Mouse (Mus musculus): ENCODE results near the gene Nudt9. TPM values are rescaled to one million over a fixed set of nuclear protein-coding genes. Genes with fewer than 3 reads are reported as not detected.

Gene Nudt9
- polyA plus RNA-seq, 1 experiment from 2014 or later, result 61.7 TPM

DNA sequence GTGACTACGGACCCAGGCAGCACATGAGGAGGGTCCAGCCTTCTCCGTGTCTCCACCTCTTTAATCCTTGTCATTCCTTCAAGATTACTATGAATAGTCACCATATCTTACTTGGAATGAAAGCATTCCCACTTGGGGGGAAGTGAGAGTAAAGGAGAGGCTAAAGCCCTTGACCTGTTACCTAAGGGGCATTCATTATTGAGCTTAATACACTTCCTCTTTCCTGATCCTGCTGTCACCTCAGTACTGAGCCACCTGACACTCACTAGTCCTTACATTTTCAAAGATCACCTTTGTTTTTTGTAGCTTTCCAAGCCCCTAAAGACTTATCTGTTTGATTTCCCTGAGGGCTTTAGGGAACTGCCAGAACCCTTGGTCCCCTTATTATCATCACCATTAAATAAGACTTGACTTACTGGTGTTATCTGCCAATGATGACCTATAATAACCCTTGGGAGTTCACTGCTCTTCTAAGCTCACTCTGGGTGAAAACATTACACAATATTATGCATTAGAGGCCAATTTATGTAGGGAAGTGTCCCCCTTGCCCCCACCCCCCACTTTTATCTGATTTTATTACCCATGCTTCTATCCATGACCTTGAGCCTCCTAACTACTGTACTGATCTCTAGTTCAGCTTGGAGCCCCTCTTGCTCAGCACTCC, 13.5 kb upstream of the Nudt9 start:
- WGBS, result 76% methylated on average over 2 of the region's 2 CpGs

DNA sequence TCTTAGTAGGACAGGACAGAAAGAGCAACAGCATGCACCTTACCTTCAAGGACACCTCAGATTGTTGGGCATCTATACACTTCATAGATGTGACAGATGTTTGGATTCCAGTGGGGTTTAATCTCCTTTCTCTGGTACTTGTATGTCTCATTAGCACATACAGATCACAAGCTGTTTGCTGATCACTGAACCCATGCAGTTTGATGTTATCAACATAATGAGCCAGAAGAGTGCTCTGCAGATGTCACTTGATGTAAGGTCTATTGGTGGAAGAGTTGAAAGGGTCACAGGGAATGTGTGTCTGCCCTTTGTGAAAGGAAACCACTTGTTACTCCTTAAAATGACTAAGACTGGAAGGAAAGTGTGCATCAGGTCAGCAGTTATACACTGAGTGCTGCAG, 11.0 kb upstream of the Nudt9 start:
- no peak overlapping the region for H3K4me3 ChIP-seq (replicated peaks; ENCODE audit: low read length)
- no peaks in the 10 kb centered on the region for H3K36me3 ChIP-seq (ENCODE audit: control insufficient read depth, insufficient read depth, low read length)
- ATAC-seq (ENCODE audit: insufficient read depth, low FRiP score), result no peak
- no peak overlapping the region for H3K4me2 ChIP-seq (ENCODE audit: low read depth, low read length)
- no peak overlapping the region for H3K27ac ChIP-seq (ENCODE audit: low read length)
- H3K4me1 ChIP-seq (ENCODE audit: control insufficient read depth, insufficient read depth, low read length), result no peaks in the 10 kb centered on the region
- no peaks in the 10 kb centered on the region for H3K9me3 ChIP-seq (replicated peaks; ENCODE audit: control insufficient read depth, low read length)
- H3K27me3 ChIP-seq (ENCODE audit: control insufficient read depth, insufficient read depth, low read length), result no peaks in the 10 kb centered on the region
- H3K9ac ChIP-seq (ENCODE audit: low read length), result no peak overlapping the region

More for the DNA sequence above, 13.5 kb upstream of the Nudt9 start:
- H3K27ac ChIP-seq (ENCODE audit: low read length), result no peak overlapping the region
- H3K4me1 ChIP-seq (ENCODE audit: control insufficient read depth, insufficient read depth, low read length), result no peaks in the 10 kb centered on the region
- ATAC-seq (ENCODE audit: insufficient read depth, low FRiP score), result no peak
- no peak overlapping the region for H3K4me3 ChIP-seq (replicated peaks; ENCODE audit: low read length)
- H3K36me3 ChIP-seq (ENCODE audit: control insufficient read depth, insufficient read depth, low read length), result no peaks in the 10 kb centered on the region
- H3K27me3 ChIP-seq (ENCODE audit: control insufficient read depth, insufficient read depth, low read length), result no peaks in the 10 kb centered on the region
- H3K4me2 ChIP-seq (ENCODE audit: low read depth, low read length), result no peak overlapping the region
- H3K9ac ChIP-seq (ENCODE audit: low read length), result no peak overlapping the region
- H3K9me3 ChIP-seq (replicated peaks; ENCODE audit: control insufficient read depth, low read length), result no peaks in the 10 kb centered on the region

DNA sequence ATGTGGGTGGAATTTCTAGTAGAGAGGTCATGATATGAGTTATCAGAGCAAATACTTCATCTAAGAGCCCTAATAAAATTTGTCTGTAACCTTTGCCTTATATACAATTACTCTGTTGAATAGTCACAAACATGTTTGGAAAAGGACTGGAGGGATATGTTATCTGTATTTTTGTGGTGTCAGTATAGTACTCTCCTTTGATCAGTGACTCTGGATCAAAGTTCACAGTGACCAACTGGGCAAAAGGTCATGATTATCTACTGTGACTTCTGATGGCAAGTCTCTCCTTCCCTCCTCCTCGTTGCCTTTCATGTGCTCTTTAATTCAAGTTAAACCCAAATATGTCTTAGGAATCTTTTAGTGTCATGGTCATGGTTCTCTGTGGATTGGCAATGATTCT, 10.3 kb upstream of the Nudt9 start:
- Histone ChIP-seq H3K4me1 (ENCODE audit: control insufficient read depth, insufficient read depth, low read length) (no peaks in the 10 kb centered on the region), H3K9ac (ENCODE audit: low read length) (no peak overlapping the region), H3K9me3 (replicated peaks; ENCODE audit: control insufficient read depth, low read length) (no peaks in the 10 kb centered on the region), H3K27ac (ENCODE audit: low read length) (no peak overlapping the region), H3K36me3 (ENCODE audit: control insufficient read depth, insufficient read depth, low read length) (no peaks in the 10 kb centered on the region), H3K27me3 (ENCODE audit: control insufficient read depth, insufficient read depth, low read length) (no peaks in the 10 kb centered on the region), H3K4me3 (replicated peaks; ENCODE audit: low read length) (no peak overlapping the region), H3K4me2 (ENCODE audit: low read depth, low read length) (no peak overlapping the region)
- 48% methylated on average over 1 of the region's 1 CpGs for WGBS
- no peak for ATAC-seq (ENCODE audit: insufficient read depth, low FRiP score)

DNA sequence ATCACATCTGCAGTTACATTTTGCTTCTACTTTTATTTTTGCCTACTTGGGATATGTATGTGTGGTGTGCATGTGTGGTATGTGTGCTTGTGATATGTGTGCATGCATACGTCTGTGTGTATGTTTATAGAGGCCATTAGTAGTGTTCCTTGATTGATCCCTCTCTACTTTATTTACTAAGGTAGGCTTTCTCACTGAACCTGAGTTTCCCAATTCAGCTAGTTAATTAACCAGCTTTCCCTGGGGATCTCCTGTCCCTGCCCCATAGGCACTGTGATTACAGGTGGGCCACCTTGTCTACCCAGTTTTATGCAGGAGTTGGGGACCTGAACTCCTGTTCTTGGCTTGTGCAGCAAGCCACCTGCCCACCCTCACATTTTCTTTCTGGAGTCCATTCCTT, 9.4 kb upstream of the Nudt9 start:
- H3K9me3 ChIP-seq (replicated peaks; ENCODE audit: control insufficient read depth, low read length), result no peaks in the 10 kb centered on the region

DNA sequence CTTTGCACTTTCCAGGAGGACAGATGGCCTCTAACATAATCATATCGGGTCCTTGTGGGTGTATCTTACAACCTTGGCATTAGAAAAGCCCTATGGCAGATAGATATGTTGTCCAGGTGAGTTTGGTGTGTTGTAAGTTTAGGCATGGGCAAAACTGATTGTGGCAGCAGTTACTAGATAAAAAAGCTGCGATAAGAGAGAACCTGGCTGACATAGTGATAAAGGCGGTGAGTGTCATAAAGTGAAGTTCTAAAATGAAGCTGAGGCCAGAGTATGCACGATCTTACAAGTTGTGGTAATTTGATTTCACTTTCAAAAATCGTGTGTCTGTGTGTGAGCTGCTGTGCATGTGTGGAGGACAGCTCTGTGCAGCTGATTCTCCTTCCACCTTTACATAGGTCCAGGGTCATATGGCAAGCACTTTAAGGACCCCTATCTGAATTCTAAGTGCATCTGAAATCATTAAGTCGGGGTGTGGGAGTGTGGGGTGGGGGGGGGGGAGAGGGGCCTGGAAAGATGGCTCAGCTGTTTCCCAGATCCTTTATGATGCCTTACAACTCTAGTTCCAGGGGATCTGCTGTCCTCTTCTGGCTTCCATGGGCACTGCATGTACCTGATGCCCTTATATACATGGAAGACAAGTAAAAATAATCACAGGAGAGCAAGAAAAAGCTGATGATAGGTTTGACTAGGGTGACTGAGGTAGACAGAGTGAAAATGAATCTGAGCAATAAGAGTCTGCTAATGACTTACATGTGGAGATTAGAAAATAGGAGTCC, 6.8 kb upstream of the Nudt9 start:
- Histone ChIP-seq H3K9ac (ENCODE audit: low read length) (no peak overlapping the region), H3K36me3 (ENCODE audit: control insufficient read depth, insufficient read depth, low read length) (no peaks in the 10 kb centered on the region), H3K4me1 (ENCODE audit: control insufficient read depth, insufficient read depth, low read length) (no peaks in the 10 kb centered on the region), H3K27ac (ENCODE audit: low read length) (no peak overlapping the region), H3K4me3 (replicated peaks; ENCODE audit: low read length) (no peak overlapping the region), H3K4me2 (ENCODE audit: low read depth, low read length) (no peak overlapping the region), H3K9me3 (replicated peaks; ENCODE audit: control insufficient read depth, low read length) (no peaks in the 10 kb centered on the region), H3K27me3 (ENCODE audit: control insufficient read depth, insufficient read depth, low read length) (no peaks in the 10 kb centered on the region)
- ATAC-seq (ENCODE audit: insufficient read depth, low FRiP score), result peak; percentile 13; the same call in 1 of the 2 replicates
- 59% methylated on average over 6 of the region's 6 CpGs for WGBS

More for the DNA sequence above, 9.4 kb upstream of the Nudt9 start:
- no peak overlapping the region for H3K27ac ChIP-seq (ENCODE audit: low read length)
- no peak overlapping the region for H3K4me3 ChIP-seq (replicated peaks; ENCODE audit: low read length)
- no peak overlapping the region for H3K4me2 ChIP-seq (ENCODE audit: low read depth, low read length)
- ATAC-seq (ENCODE audit: insufficient read depth, low FRiP score), result no peak
- WGBS, result 70% methylated on average over 1 of the region's 1 CpGs
- no peaks in the 10 kb centered on the region for H3K36me3 ChIP-seq (ENCODE audit: control insufficient read depth, insufficient read depth, low read length)
- no peak overlapping the region for H3K9ac ChIP-seq (ENCODE audit: low read length)
- H3K27me3 ChIP-seq (ENCODE audit: control insufficient read depth, insufficient read depth, low read length), result no peaks in the 10 kb centered on the region
- H3K4me1 ChIP-seq (ENCODE audit: control insufficient read depth, insufficient read depth, low read length), result no peaks in the 10 kb centered on the region

DNA sequence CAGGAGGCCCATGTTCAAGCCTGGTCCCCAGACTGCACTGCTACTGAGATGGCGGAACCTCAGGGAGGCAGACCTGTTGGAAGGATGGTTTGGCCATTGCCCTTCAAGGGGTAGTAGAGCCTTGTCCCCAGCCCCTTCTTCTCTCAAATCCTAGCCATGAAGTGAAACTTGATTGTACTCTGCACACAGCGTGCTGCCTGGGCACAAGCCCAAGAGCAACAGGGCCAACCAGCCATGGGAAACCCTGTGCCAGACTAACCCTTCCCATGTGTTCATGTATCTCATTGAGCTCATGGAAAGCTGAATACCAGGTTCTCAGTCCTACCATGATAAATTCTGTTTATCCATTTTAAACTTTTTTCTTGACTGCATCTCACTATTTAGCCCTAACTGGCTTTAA, 3.2 kb upstream of the Nudt9 start:
- Histone ChIP-seq H3K27me3 (ENCODE audit: control insufficient read depth, insufficient read depth, low read length) (no peaks in the 10 kb centered on the region), H3K9me3 (replicated peaks; ENCODE audit: control insufficient read depth, low read length) (no peaks in the 10 kb centered on the region), H3K4me2 (ENCODE audit: low read depth, low read length) (no peak overlapping the region), H3K4me1 (ENCODE audit: control insufficient read depth, insufficient read depth, low read length) (peaks cover 7% of the 10 kb centered on the region), H3K36me3 (ENCODE audit: control insufficient read depth, insufficient read depth, low read length) (no peaks in the 10 kb centered on the region), H3K9ac (ENCODE audit: low read length) (no peak overlapping the region), H3K4me3 (replicated peaks; ENCODE audit: low read length) (no peak overlapping the region), H3K27ac (ENCODE audit: low read length) (no peak overlapping the region)
- ATAC-seq (ENCODE audit: insufficient read depth, low FRiP score), result no peak
- 90% methylated on average over 2 of the region's 2 CpGs for WGBS

DNA sequence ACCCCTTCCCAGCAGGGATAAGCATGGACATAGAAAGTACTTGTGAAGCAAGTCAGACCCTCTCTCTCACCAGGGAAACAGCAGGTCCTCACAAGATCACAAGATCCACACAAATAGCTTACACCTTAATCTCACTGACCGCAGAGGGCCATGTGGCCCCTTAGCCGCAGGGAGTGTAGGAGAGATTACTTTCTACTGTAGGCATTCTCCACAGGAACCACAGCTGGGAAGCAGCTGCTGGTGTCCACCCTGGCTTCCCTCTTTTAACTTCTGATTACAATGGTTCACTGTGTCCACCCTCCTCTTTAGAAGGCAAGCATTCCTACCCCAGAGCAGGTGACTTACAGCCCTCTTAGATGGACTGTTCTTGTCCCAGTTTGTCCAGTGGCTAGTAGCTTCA, 2.4 kb upstream of the Nudt9 start:
- no peak for ATAC-seq (ENCODE audit: insufficient read depth, low FRiP score)
- WGBS, result 41% methylated on average over 2 of the region's 2 CpGs
- Histone ChIP-seq H3K36me3 (ENCODE audit: control insufficient read depth, insufficient read depth, low read length) (no peaks in the 10 kb centered on the region), H3K4me3 (replicated peaks; ENCODE audit: low read length) (no peak overlapping the region), H3K4me1 (ENCODE audit: control insufficient read depth, insufficient read depth, low read length) (peaks cover 11% of the 10 kb centered on the region), H3K27ac (ENCODE audit: low read length) (no peak overlapping the region), H3K27me3 (ENCODE audit: control insufficient read depth, insufficient read depth, low read length) (no peaks in the 10 kb centered on the region), H3K9me3 (replicated peaks; ENCODE audit: control insufficient read depth, low read length) (no peaks in the 10 kb centered on the region), H3K4me2 (ENCODE audit: low read depth, low read length) (no peak overlapping the region), H3K9ac (ENCODE audit: low read length) (no peak overlapping the region)

DNA sequence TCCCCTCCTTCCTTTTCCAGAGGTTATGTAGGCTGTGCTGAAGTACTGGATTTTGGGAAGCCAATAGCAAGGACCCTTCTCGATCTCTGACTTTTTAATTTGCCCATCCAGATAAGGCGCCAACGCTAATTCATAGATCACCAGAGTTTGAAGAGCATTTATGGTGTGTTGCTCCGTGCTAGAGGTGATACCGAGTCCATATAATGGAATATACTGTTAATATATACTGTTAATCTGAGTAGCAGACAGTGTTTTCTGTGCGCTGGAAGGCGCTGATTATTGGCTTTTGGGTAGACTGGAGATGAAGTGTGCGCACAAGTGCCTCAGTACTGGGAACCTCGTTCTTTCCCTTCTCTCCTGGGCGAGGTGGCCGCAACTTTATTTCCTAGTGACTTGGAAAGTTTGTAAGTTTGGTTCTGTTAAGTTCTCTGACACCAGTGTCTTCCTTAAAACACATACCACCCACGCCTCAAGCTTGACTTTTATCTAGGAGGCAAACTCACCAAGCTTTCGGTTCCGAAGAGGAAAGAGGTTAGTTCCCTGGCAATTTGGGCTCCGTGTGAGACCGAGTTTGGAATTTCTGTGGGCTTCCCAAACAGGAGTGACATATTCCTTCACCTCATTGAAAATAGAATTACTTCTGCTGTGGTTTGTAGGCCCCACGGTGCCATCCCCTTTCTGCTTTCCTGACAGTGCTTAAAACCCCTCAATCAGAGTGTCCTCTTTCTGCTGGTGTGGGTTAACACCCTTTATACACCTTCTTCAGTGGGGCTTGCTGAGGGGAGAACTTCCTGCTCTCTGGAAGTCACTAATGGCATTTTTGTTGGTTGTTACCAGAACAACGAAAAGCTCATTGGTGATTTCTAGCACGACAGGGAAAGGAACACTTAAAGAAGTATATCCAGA, 1.3 kb downstream of the Nudt9 start:
- H3K9ac ChIP-seq (ENCODE audit: low read length), result peak overlapping the region; percentile 90
- WGBS, result 4% methylated on average over 19 of the region's 19 CpGs
- peaks cover 11% of the 10 kb centered on the region for H3K4me1 ChIP-seq (ENCODE audit: control insufficient read depth, insufficient read depth, low read length)
- peaks cover 7% of the 10 kb centered on the region for H3K36me3 ChIP-seq (ENCODE audit: control insufficient read depth, insufficient read depth, low read length)
- peak overlapping the region; percentile 87 for H3K27ac ChIP-seq (ENCODE audit: low read length)
- peak overlapping the region; percentile 86 for H3K4me3 ChIP-seq (replicated peaks; ENCODE audit: low read length)
- H3K9me3 ChIP-seq (replicated peaks; ENCODE audit: control insufficient read depth, low read length), result no peaks in the 10 kb centered on the region
- no peak for ATAC-seq (ENCODE audit: insufficient read depth, low FRiP score)
- peak overlapping the region; percentile 56 for H3K4me2 ChIP-seq (ENCODE audit: low read depth, low read length)
- H3K27me3 ChIP-seq (ENCODE audit: control insufficient read depth, insufficient read depth, low read length), result no peaks in the 10 kb centered on the region

DNA sequence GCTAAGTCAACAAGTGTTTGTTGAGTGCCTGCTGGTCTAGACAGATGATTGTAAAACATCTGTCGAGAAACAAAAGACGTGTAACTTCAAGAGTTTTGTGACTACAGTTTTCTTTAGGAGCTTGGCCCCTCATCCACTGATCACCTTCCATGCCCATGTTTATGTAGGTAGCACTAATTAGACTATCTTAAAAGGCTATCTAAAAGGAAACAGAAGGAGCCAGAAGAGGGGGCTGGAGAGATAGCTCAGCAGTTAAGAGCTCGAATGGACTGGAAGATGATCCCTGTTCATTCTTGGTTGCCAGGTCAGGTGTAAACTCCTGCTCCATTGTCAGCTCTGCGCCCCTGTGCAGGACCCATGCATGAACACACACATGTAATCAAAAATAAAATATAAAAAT, 2.0 kb downstream of the Nudt9 start:
- no peaks in the 10 kb centered on the region for H3K27me3 ChIP-seq (ENCODE audit: control insufficient read depth, insufficient read depth, low read length)
- peaks cover 11% of the 10 kb centered on the region for H3K4me1 ChIP-seq (ENCODE audit: control insufficient read depth, insufficient read depth, low read length)
- ATAC-seq (ENCODE audit: insufficient read depth, low FRiP score), result no peak
- no peak overlapping the region for H3K9ac ChIP-seq (ENCODE audit: low read length)
- H3K9me3 ChIP-seq (replicated peaks; ENCODE audit: control insufficient read depth, low read length), result no peaks in the 10 kb centered on the region
- peak overlapping the region; percentile 56 for H3K4me2 ChIP-seq (ENCODE audit: low read depth, low read length)
- no peak overlapping the region for H3K27ac ChIP-seq (ENCODE audit: low read length)
- WGBS, result 42% methylated on average over 4 of the region's 4 CpGs
- H3K4me3 ChIP-seq (replicated peaks; ENCODE audit: low read length), result peak overlapping the region; percentile 86
- peaks cover 7% of the 10 kb centered on the region for H3K36me3 ChIP-seq (ENCODE audit: control insufficient read depth, insufficient read depth, low read length)
